Comparison of ENCODE assay signal across 8 mouse cellular contexts in genomic region chr5:111519500-111520041, GRCm38 (mm10).
DNase-seq lines count a peak whose midpoint lies in the region; ATAC-seq lines count a peak whose summit lies in the region.

No protein-coding gene starts in this region.

- ATAC-seq in erythroblast, adult 5-6 weeks (replicated peaks; ENCODE audit: low FRiP score, poor library complexity, severe bottlenecking): no peak
- ATAC-seq in neural tube, embryonic 11.5 days (ENCODE audit: insufficient read depth, low FRiP score, low TSS enrichment): peak; percentile 80
- ATAC-seq in liver, embryonic 12.5 days: peak; percentile 90

- intact Hi-C loops in left cerebral cortex, postnatal 36 days (cut with DNase I): no loop called here

- peak; percentile 73 for DNase-seq in neural tube, embryonic 11.5 days (ENCODE audit: low spot score)
- no peak for DNase-seq in neural tube, embryonic 10.5 days (ENCODE audit: extremely low spot score, low spot score)
- DNase-seq in retina, postnatal 1 day: peak; percentile 83
- DNase-seq in left cerebral cortex, postnatal 36 days (ENCODE audit: low spot score in 2 of 2): no peak
- no peak for DNase-seq in cerebellum, adult 9-11 months

- H3K27ac ChIP-seq in neural tube, embryonic 11.5 days (ENCODE audit: low read depth, low read length): peak overlapping the region; percentile 89
- no peak overlapping the region for H3K27ac ChIP-seq in liver, embryonic 12.5 days

- H3K4me2 ChIP-seq in neural tube, embryonic 11.5 days (ENCODE audit: low read depth): no peak overlapping the region
- peak overlapping the region; percentile 43 for H3K4me2 ChIP-seq in liver, embryonic 12.5 days

- H3K9me3 ChIP-seq in erythroblast, embryonic 14.5 days (ENCODE audit: control insufficient read depth, low read length): no peaks in the 10 kb centered on the region
- H3K9me3 ChIP-seq in neural tube, embryonic 11.5 days (ENCODE audit: control insufficient read depth, low read length): no peaks in the 10 kb centered on the region
- H3K9me3 ChIP-seq in liver, embryonic 12.5 days (replicated peaks): no peaks in the 10 kb centered on the region

- H3K36me3 ChIP-seq in erythroblast, embryonic 14.5 days (ENCODE audit: control insufficient read depth): no peaks in the 10 kb centered on the region
- H3K36me3 ChIP-seq in neural tube, embryonic 11.5 days (ENCODE audit: control insufficient read depth, insufficient read depth, low read length): no peaks in the 10 kb centered on the region
- no peaks in the 10 kb centered on the region for H3K36me3 ChIP-seq in liver, embryonic 12.5 days

- 0 out of 2 replicates have a peak, but pooled peaks cover 2% of the 10 kb centered on the region for H3K27me3 ChIP-seq in erythroblast, embryonic 14.5 days (ENCODE audit: control insufficient read depth)
- no peaks in the 10 kb centered on the region for H3K27me3 ChIP-seq in neural tube, embryonic 11.5 days (ENCODE audit: control insufficient read depth, insufficient read depth, low read length)
- H3K27me3 ChIP-seq in liver, embryonic 12.5 days (replicated peaks): no peaks in the 10 kb centered on the region

- H3K9ac ChIP-seq in neural tube, embryonic 11.5 days (ENCODE audit: low read length): peak overlapping the region; percentile 29
- no peak overlapping the region for H3K9ac ChIP-seq in liver, embryonic 12.5 days

- peaks cover 22% of the 10 kb centered on the region for H3K4me1 ChIP-seq in erythroblast, embryonic 14.5 days (ENCODE audit: control insufficient read depth)
- H3K4me1 ChIP-seq in neural tube, embryonic 11.5 days (ENCODE audit: control insufficient read depth, insufficient read depth, low read length): peaks cover 16% of the 10 kb centered on the region
- H3K4me1 ChIP-seq in liver, embryonic 12.5 days: peaks cover 30% of the 10 kb centered on the region

- WGBS in neural tube, embryonic 11.5 days: 10% methylated on average over 7 of the region's 7 CpGs
- WGBS in liver, embryonic 12.5 days (ENCODE audit: insufficient replicate concordance): 11% methylated on average over 7 of the region's 7 CpGs

- H3K4me3 ChIP-seq in erythroblast, embryonic 14.5 days (replicated peaks): peak overlapping the region; percentile 31
- H3K4me3 ChIP-seq in neural tube, embryonic 11.5 days (ENCODE audit: low read depth, low read length): no peak overlapping the region
- no peak overlapping the region for H3K4me3 ChIP-seq in liver, embryonic 12.5 days

Comparison
In these comparisons a context has a peak if more than half of its experiments do, and no peak if none do; other contexts are left out.
1. DNase-seq: peak in neural tube, embryonic 11.5 days (single experiment) and retina, postnatal 1 day (single experiment); none in neural tube, embryonic 10.5 days (single experiment), left cerebral cortex, postnatal 36 days (0 of 2) and cerebellum, adult 9-11 months (single experiment).